Comparison of ENCODE assay signal across 20 mouse cellular contexts in genomic region chr13:8805931-8806330, GRCm38 (mm10).
"Had no signal": no experiment of that assay in that cellular context is flagged by ENCODE, and none has a peak within 500 bp of the region (broad histone marks: within the 10 kb centered on the region; RNA-seq: fewer than 3 reads in every experiment).

No protein-coding gene starts in this region.

- H3K4me1 ChIP-seq: liver, embryonic 15.5 days; lung, embryonic 15.5 days; midbrain, embryonic 13.5 days; midbrain, embryonic 15.5 days; neural tube, embryonic 12.5 days; stomach, embryonic 15.5 days had no signal

- ATAC-seq: liver, postnatal 0 days; lung, postnatal 0 days; midbrain, embryonic 13.5 days; midbrain, embryonic 15.5 days had no signal

- H3K9me3 ChIP-seq: liver, embryonic 15.5 days; lung, embryonic 15.5 days; megakaryocyte, embryonic 14.5 days; midbrain, embryonic 13.5 days; midbrain, embryonic 15.5 days; neural tube, embryonic 12.5 days; stomach, embryonic 15.5 days had no signal

- H3K27ac ChIP-seq: liver, embryonic 15.5 days; lung, embryonic 15.5 days; macrophage; midbrain, embryonic 13.5 days; midbrain, embryonic 15.5 days; neural tube, embryonic 12.5 days; stomach, embryonic 15.5 days had no signal

- H3K4me3 ChIP-seq: liver, embryonic 15.5 days; lung, embryonic 15.5 days; megakaryocyte, embryonic 14.5 days; midbrain, embryonic 13.5 days; midbrain, embryonic 15.5 days; neural tube, embryonic 12.5 days; stomach, embryonic 15.5 days had no signal

- H3K27me3 ChIP-seq: liver, embryonic 15.5 days; lung, embryonic 15.5 days; megakaryocyte, embryonic 14.5 days; midbrain, embryonic 13.5 days; midbrain, embryonic 15.5 days; neural tube, embryonic 12.5 days; stomach, embryonic 15.5 days had no signal

- DNase-seq: liver, postnatal 0 days; lung, adult 2 months; lung, postnatal 14 days; lung, postnatal 36 days; right cerebral cortex, postnatal 14 days; right cerebral cortex, postnatal 4 days; spleen, adult 18-20 months; thymus, adult 18-20 months; thymus, postnatal 14 days; thymus, postnatal 36 days had no signal

- H3K9ac ChIP-seq: liver, embryonic 15.5 days; liver, postnatal 0 days; lung, embryonic 15.5 days; midbrain, embryonic 13.5 days; midbrain, embryonic 15.5 days; neural tube, embryonic 12.5 days; stomach, embryonic 15.5 days had no signal

- H3K4me2 ChIP-seq: liver, embryonic 15.5 days; lung, embryonic 15.5 days; midbrain, embryonic 11.5 days; midbrain, embryonic 13.5 days; midbrain, embryonic 15.5 days; neural tube, embryonic 12.5 days; stomach, embryonic 15.5 days had no signal
